Mouse (Mus musculus) cerebellum, adult 11 months (tissue): ENCODE data around the gene Ghrh.

Source experiments
- DNase-seq: peaks from one replicate; pipeline ENCODE4 v3.0.0; 2022

Gene Ghrh

GRCm38 (mm10) chr2:157343337-157343736 is 4.0 kb downstream of the Ghrh start:
- no peak for DNase-seq

GRCm38 (mm10) chr2:157342328-157342926 is 4.9 kb downstream of the Ghrh start:
- no peak for DNase-seq

- DNase-seq, result peak; percentile 41
Observed at GRCm38 (mm10) chr2:157341554-157342270, 5.6 kb downstream of the Ghrh start.

GRCm38 (mm10) chr2:157340221-157340741 is 7.0 kb downstream of the Ghrh start:
- DNase-seq, result peak; percentile 13

- no peak for DNase-seq
Observed at GRCm38 (mm10) chr2:157339532-157339931, 7.8 kb downstream of the Ghrh start.

- DNase-seq, result peak; percentile 29
Observed at GRCm38 (mm10) chr2:157338663-157339062, 8.6 kb downstream of the Ghrh start.

GRCm38 (mm10) chr2:157332059-157332458 is 15.2 kb downstream of the Ghrh start:
- DNase-seq, result no peak

- DNase-seq, result no peak
Observed at GRCm38 (mm10) chr2:157328570-157328969, 18.7 kb downstream of the Ghrh start.

GRCm38 (mm10) chr2:157328106-157328505 is 19.2 kb downstream of the Ghrh start:
- no peak for DNase-seq

GRCm38 (mm10) chr2:157325238-157325637 is 22.1 kb downstream of the Ghrh start:
- no peak for DNase-seq

GRCm38 (mm10) chr2:157322029-157322766 is 25.1 kb downstream of the Ghrh start:
- no peak for DNase-seq

GRCm38 (mm10) chr2:157320886-157321285 is 26.4 kb downstream of the Ghrh start:
- no peak for DNase-seq

- no peak for DNase-seq
Observed at GRCm38 (mm10) chr2:157320135-157320534, 27.2 kb downstream of the Ghrh start.

- DNase-seq, result no peak
Observed at GRCm38 (mm10) chr2:157317220-157317619, 30.1 kb downstream of the Ghrh start.

- DNase-seq, result no peak
Observed at GRCm38 (mm10) chr2:157316358-157316933, 30.9 kb downstream of the Ghrh start.

GRCm38 (mm10) chr2:157315486-157315885 is 31.8 kb downstream of the Ghrh start:
- DNase-seq, result no peak

- DNase-seq, result no peak
Observed at GRCm38 (mm10) chr2:157314310-157314709, 33.0 kb downstream of the Ghrh start.

- no peak for DNase-seq
Observed at GRCm38 (mm10) chr2:157313718-157314117, 33.6 kb downstream of the Ghrh start.

GRCm38 (mm10) chr2:157310963-157311637 is 36.2 kb downstream of the Ghrh start:
- no peak for DNase-seq

GRCm38 (mm10) chr2:157309611-157310010 is 37.7 kb downstream of the Ghrh start:
- DNase-seq, result no peak

- no peak for DNase-seq
Observed at GRCm38 (mm10) chr2:157308273-157308917, 38.9 kb downstream of the Ghrh start.

GRCm38 (mm10) chr2:157307715-157308265 is 39.5 kb downstream of the Ghrh start:
- no peak for DNase-seq
